Mouse (Mus musculus) C2C12 (cell line): ENCODE measurements around the gene Gm49337.

Source experiments
- CEBPB ChIP-seq: IDR thresholded peaks from one replicate; pipeline ENCODE4 v1.6.1; 2011; ENCODE audit warnings: low read depth, mild to moderate bottlenecking, control low read depth, moderate library complexity
- CTCF ChIP-seq: IDR thresholded peaks from one replicate; pipeline ENCODE4 v1.5.1; 2011; ENCODE audit not compliant: control insufficient read depth, insufficient read depth, insufficient read length
- MYOD1 ChIP-seq: IDR thresholded peaks from one replicate; pipeline ENCODE4 v1.6.1; 2011; ENCODE audit warnings: low read depth; ENCODE audit not compliant: control insufficient read depth, insufficient read length

DNA sequence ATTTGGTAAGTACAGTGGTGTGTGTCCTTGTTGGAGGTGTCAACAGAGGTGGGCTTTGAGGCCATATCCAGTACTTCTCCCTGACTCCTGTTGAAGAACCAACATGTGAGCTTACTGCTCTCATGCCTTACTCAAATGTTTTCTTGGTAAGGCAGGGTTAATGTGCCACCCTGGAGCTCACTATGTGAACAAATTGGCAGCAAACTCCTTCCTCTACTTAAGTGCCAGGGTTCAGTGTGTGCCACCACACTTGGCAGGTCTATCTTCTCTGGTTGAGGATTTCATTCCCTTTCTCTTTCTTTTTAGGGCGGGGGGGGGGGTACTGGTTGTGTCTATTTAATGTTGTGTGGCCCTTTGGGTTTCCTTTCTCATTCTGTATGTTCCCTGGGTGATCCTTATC, 131.4 kb downstream of the Gm49337 start:
- TF ChIP-seq CTCF (no peak), CEBPB (no peak), MYOD1 (no peak)
